Mouse (Mus musculus): ENCODE measurements at regions not wholly inside any gene's neighbourhood (a gene's known extent, or its start where the extent isn't known, plus 50 kb on each side); places are given as distances from the start of the nearest gene placed in this dataset.
"Not testable (repeated sequence)": the region's sequence is repeated elsewhere in the genome, so short reads cannot be mapped to it uniquely, and the experiment has no call there.

GRCm38 (mm10) chr7:116596914-116597313 lies 92.7 kb downstream of the Nucb2 start:
- no peak for DNase-seq (ENCODE audit: low spot score in 2 of 2)

DNA sequence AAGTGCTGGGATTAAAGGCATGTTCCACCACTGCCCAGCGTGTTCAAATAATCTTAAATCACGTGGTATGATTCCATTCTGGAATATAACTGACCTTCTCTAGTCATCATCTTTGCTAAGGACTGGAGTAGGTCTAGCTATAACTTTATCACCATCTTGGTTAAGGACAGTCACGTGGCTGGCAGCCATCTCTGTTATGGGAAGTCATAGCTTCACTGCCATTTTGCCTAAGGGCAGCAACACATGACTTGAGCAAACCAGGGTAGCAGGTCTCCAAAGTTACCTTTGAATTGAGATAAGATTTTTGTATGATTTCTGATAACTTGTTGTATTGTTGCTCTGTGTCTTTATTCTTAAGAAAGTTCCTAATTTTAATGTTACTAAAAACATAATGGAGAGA lies 96.2 kb downstream of the Nucb2 start:
- DNase-seq (ENCODE audit: low spot score in 2 of 2), result no peak

DNA sequence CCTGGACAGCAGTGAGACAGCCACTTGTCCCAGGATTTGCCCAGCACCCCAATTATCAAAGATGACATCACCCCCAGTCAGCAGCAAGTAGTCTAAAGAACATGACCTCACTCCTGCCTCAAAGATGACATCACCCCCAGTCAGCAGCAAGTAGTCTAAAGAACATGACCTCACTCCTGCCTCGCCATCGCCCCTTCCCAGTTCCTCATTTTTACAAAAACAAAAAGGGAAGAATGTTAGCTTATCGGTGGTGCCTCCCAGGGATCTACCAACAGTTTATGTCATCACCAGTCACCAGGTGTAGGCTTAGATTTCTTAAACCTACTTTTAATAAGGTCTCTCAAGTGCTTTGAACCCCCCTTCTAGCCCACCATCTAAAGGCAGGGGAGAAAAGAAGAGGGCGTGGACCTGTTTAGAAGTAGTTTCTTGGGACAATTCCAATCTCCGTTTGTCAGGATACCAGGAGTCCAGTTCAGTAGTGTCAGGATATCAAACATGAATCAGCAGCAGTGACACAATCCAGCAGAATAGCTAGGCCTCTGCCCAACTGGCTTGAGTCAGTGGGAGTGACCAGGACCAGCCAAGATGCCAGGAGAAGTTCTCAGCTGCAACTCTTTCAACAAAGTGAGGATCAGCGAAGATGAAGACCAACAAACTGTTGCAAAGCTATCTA lies 99.1 kb downstream of the Nucb2 start:
- DNase-seq (ENCODE audit: low spot score in 2 of 2), result no peak

- no peak for DNase-seq (ENCODE audit: low spot score in 2 of 2)
Observed at GRCm38 (mm10) chr7:116603840-116604194, 99.6 kb downstream of the Nucb2 start.

GRCm38 (mm10) chr7:116606255-116606654 lies 102.1 kb downstream of the Nucb2 start:
- no peak for DNase-seq (ENCODE audit: low spot score in 2 of 2)

DNA sequence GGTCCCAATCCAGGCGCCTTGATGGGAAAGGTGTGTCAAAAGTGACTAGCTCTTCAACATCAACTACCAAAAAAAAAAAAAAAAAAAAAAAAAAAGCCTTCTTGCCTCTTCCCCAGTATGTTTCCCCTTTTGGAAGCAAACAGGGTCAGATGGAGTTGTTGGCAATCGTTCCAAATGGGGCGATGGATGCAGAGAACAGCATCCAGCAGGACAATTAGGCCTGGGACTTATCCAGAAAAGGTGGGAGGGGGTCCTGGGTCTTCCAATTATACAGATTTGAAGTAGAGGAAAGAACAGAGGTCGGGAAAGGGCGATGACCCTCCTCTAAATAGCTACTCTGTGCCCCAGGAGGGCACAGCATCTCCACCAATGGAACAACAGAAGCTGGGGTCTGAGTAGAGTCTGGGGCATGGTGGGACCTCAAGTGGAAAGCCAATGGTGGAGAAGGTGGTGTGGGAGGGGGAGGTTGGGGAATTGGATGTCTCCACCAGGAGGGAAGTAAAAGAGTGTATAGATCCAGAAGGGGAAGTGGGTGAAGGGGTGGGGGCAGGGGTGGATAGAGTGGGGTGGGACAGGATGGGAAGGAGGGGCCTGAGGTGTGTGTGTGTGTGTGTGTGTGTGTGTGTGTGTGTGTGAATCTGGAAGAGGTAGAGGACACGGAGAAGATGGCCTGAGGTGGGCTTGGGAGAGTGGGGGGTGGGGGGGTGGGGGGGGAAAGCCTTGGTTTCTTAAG lies 102.7 kb downstream of the Nucb2 start:
- DNase-seq (ENCODE audit: low spot score in 2 of 2), result no peak

GRCm38 (mm10) chr7:116607628-116608225 lies 103.6 kb downstream of the Nucb2 start:
- no peak for DNase-seq (ENCODE audit: low spot score in 2 of 2)

GRCm38 (mm10) chr7:116608350-116609085 lies 104.3 kb downstream of the Nucb2 start:
- peak; percentile 16 to 66 for DNase-seq (ENCODE audit: low spot score in 2 of 2)

- no peak for DNase-seq (ENCODE audit: low spot score in 2 of 2)
Observed at GRCm38 (mm10) chr7:116609406-116609805, 105.2 kb downstream of the Nucb2 start.

- no peak for DNase-seq (ENCODE audit: low spot score in 2 of 2)
Observed at GRCm38 (mm10) chr7:116609906-116610305, 105.7 kb downstream of the Nucb2 start.

- DNase-seq (ENCODE audit: low spot score in 2 of 2), result no peak
Observed at GRCm38 (mm10) chr7:116615984-116616383, 111.8 kb downstream of the Nucb2 start.

- DNase-seq (ENCODE audit: low spot score in 2 of 2), result no peak
Observed at GRCm38 (mm10) chr7:116619636-116620035, 115.5 kb downstream of the Nucb2 start.

- peak; percentile 8 to 45 for DNase-seq (ENCODE audit: low spot score in 2 of 2)
Observed at GRCm38 (mm10) chr7:116620381-116620780, 116.2 kb downstream of the Nucb2 start.

DNA sequence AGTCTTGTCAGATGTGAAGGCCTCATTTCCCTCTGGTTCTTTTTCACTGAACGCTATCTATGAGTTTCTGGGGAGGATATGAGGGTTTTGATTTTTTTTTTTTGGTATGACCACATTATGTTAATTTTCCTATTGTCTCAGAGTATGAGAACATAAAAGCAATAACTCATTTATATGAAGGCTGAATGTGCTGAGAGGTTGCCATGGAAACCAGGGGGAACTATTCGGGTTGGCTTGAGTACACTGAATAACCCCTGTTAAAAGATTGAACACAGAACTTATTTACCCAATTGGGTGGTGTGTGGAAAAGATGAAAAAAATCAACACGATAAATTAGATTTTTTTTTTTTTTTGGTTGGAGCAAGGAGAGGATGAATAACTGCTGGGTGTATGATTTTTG lies 129.0 kb downstream of the Nucb2 start:
- no peak for DNase-seq (ENCODE audit: low spot score in 2 of 2)

DNA sequence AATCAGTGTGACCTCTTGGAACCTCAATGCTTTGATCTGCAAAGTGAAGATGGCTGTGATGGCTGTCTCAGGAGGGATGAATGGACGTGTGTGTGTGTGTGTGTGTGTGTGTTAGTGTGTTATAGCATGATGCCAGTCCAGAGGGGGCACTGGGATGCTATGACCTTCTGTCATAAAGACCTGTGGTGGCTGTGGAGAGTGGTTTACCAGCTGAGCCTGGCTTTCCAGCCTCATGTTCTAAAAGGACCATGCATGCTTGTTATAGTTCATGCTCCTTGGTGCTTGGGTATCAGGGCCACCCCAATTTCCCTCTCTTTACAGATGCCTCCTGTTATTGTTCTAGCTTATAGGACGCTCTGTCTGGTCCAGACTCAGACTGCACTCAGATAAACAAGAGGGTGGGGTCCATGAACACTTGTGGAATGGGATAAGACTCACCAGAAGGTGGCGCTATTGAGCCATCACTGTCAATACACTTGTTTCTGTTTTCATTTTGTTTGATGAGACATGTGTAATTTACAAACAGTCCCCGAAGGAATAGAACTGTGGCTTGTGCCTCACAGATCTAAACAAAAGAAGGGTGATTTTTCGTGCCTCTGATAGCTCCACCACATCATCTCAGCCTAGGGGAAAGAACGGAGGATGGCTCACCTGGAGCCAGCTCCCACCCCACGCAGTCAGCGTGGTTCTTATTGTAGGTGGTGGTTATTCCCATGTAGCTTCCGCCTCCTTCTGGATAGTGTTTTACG lies 140.9 kb downstream of the Nucb2 start:
- peak; percentile 12 to 69 for DNase-seq (ENCODE audit: low spot score in 2 of 2)

GRCm38 (mm10) chr7:116654466-116654865 lies 150.3 kb downstream of the Nucb2 start:
- no peak for DNase-seq (ENCODE audit: low spot score in 2 of 2)

- not testable (repeated sequence) for DNase-seq (ENCODE audit: low spot score in 2 of 2)
Observed at GRCm38 (mm10) chr7:116657040-116657439, 152.9 kb downstream of the Nucb2 start.

DNA sequence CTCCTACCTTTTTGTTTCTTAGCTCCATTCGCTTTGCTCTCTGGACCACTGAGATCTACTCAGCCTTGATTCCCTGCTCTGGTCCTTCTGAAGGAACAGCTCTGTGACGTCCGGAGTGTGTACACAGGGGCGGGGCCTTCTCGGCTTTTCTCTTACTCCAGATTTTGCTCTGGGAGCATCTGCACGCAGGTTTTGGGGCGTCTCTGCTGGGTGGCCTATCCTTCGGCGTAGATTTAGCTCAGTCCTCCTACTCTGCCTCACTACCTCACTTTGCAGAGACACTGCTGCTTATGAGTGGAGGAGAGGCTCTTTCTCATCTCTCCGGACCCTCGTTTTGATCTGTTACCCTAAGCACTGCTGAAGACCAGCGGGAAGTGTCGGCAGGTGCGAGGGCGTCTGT lies 161.4 kb downstream of the Nucb2 start:
- no peak for DNase-seq (ENCODE audit: low spot score in 2 of 2)

GRCm38 (mm10) chr7:116674199-116675019 lies 170.2 kb downstream of the Nucb2 start:
- DNase-seq (ENCODE audit: low spot score in 2 of 2), result no peak

DNA sequence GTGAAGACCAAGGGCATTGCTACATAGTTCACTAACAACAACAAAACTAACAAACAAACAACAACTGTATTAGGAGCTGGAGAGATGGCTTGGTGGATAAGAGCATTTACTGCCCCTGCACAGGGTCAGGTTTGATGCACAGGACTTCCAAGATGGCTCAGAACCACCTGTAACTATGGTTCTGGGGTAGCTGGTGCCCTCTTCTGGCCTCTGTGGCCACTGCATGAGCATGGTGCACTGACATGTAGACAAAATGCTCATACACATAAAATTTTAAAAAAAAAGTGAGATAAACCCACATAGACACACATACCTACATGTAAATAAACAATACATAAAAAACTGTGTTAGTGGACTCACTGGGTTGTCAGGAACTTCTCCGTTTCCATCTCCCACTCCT lies 172.5 kb downstream of the Nucb2 start:
- DNase-seq (ENCODE audit: low spot score in 2 of 2), result peak in 1 of 2 experiments; percentile 17

- DNase-seq (ENCODE audit: low spot score in 2 of 2), result no peak
Observed at GRCm38 (mm10) chr7:116679195-116679594, 175.0 kb downstream of the Nucb2 start.

Measured in spleen, postnatal 10 days (tissue).